ENCODE assay signal across 8 mouse cellular contexts in genomic region chr1:92934182-92934827, GRCm38 (mm10). TPM values are rescaled to one million over a fixed set of nuclear protein-coding genes. Genes with fewer than 3 reads are reported as not detected.
DNase-seq lines count a peak whose midpoint lies in the region; ATAC-seq and TF ChIP-seq lines count a peak whose summit lies in the region.

TSS of gene Capn10 (plus strand) at chr1:92934376.

- no peaks in the 10 kb centered on the region for H3K27me3 ChIP-seq in embryonic facial prominence, embryonic 13.5 days
- H3K27me3 ChIP-seq in kidney, adult 2 months (replicated peaks; ENCODE audit: control insufficient read depth, insufficient read depth, low read length) = no peaks in the 10 kb centered on the region
- no peaks in the 10 kb centered on the region for H3K27me3 ChIP-seq in limb, embryonic 12.5 days
- H3K27me3 ChIP-seq in midbrain, embryonic 15.5 days (replicated peaks) = peaks cover 3% of the 10 kb centered on the region; the same call in 1 of the 2 replicates
- no peaks in the 10 kb centered on the region for H3K27me3 ChIP-seq in spleen, adult 2 months (ENCODE audit: control insufficient read depth, insufficient read depth, low read length)

- peak within 1 kb of the TSS; percentile 65 for H3K4me3 ChIP-seq in embryonic facial prominence, embryonic 13.5 days
- peak within 1 kb of the TSS; percentile 53 for H3K4me3 ChIP-seq in kidney, adult 2 months (ENCODE audit: insufficient read depth, low read depth, low read length)
- H3K4me3 ChIP-seq in limb, embryonic 12.5 days (replicated peaks) = peak within 1 kb of the TSS; percentile 78
- H3K4me3 ChIP-seq in midbrain, embryonic 15.5 days = peak within 1 kb of the TSS; percentile 86
- H3K4me3 ChIP-seq in spleen, adult 2 months (ENCODE audit: extremely low read depth, insufficient read depth, insufficient read length) = peak within 1 kb of the TSS; percentile 58

- peak within 1 kb of the TSS; percentile 95 for H3K27ac ChIP-seq in embryonic facial prominence, embryonic 13.5 days
- H3K27ac ChIP-seq in kidney, adult 2 months (ENCODE audit: insufficient read depth, low read depth, low read length) = peak within 1 kb of the TSS; percentile 84
- peak within 1 kb of the TSS; percentile 95 for H3K27ac ChIP-seq in limb, embryonic 12.5 days
- H3K27ac ChIP-seq in midbrain, embryonic 15.5 days = peak within 1 kb of the TSS; percentile 99
- H3K27ac ChIP-seq in spleen, adult 2 months (ENCODE audit: insufficient read depth, low read length) = peak within 1 kb of the TSS; percentile 84

- TF ChIP-seq CTCF in kidney, adult 2 months (conservative IDR thresholded peaks at IDR 0.05; ENCODE audit: insufficient read depth, insufficient read length, low read depth, low read length) = 0 out of 2 replicates have a peak, but pooled peaks have one; percentile 1
- TF ChIP-seq CTCF in spleen, adult 2 months (IDR thresholded peaks at IDR 0.05; ENCODE audit: extremely low read depth, insufficient read depth, insufficient read length, insufficient replicate concordance) = no peak

- peak; percentile 94 for DNase-seq in 3134 (ENCODE audit: extremely low read depth, insufficient read length, low spot score)
- peak; percentile 93 for DNase-seq in adrenal gland, postnatal 36 days
- peak; percentile 95 to 98 for DNase-seq in heart, adult 18-20 months
- peak; percentile 98 for DNase-seq in kidney, adult 2 months
- peak; percentile 87 to 95 for DNase-seq in spleen, adult 2 months (ENCODE audit: low read depth in 1 of 2, low spot score in 2 of 2)

- peaks cover 14% of the 10 kb centered on the region for H3K36me3 ChIP-seq in embryonic facial prominence, embryonic 13.5 days
- no peaks in the 10 kb centered on the region for H3K36me3 ChIP-seq in kidney, adult 2 months (ENCODE audit: control insufficient read depth, insufficient read depth, low read length)
- H3K36me3 ChIP-seq in limb, embryonic 12.5 days = peaks cover 18% of the 10 kb centered on the region
- peaks cover 16% of the 10 kb centered on the region; the same call in 1 of the 2 replicates for H3K36me3 ChIP-seq in midbrain, embryonic 15.5 days (replicated peaks)
- peaks cover under 1% of the 10 kb centered on the region; the same call in 1 of the 2 replicates for H3K36me3 ChIP-seq in spleen, adult 2 months (ENCODE audit: control insufficient read depth, insufficient read depth, low read length)

- H3K4me2 ChIP-seq in embryonic facial prominence, embryonic 13.5 days = peak within 1 kb of the TSS; percentile 76
- peak within 1 kb of the TSS; percentile 82 for H3K4me2 ChIP-seq in limb, embryonic 12.5 days
- H3K4me2 ChIP-seq in midbrain, embryonic 15.5 days = peak within 1 kb of the TSS; percentile 79

- H3K9ac ChIP-seq in embryonic facial prominence, embryonic 13.5 days = peak within 1 kb of the TSS; percentile 79
- peak within 1 kb of the TSS; percentile 71 for H3K9ac ChIP-seq in limb, embryonic 12.5 days (replicated peaks)
- peak within 1 kb of the TSS; percentile 88 for H3K9ac ChIP-seq in midbrain, embryonic 15.5 days

- H3K4me1 ChIP-seq in embryonic facial prominence, embryonic 13.5 days = peaks cover 25% of the 10 kb centered on the region
- peaks cover 14% of the 10 kb centered on the region; the same call in 1 of the 2 replicates for H3K4me1 ChIP-seq in kidney, adult 2 months (ENCODE audit: control insufficient read depth, insufficient read depth, low read length)
- H3K4me1 ChIP-seq in limb, embryonic 12.5 days (replicated peaks) = peaks cover 20% of the 10 kb centered on the region
- peaks cover 36% of the 10 kb centered on the region for H3K4me1 ChIP-seq in midbrain, embryonic 15.5 days
- no peaks in the 10 kb centered on the region; the same call in 1 of the 2 replicates for H3K4me1 ChIP-seq in spleen, adult 2 months (ENCODE audit: control insufficient read depth, insufficient read depth, insufficient read length)

- WGBS in embryonic facial prominence, embryonic 13.5 days = under 1% methylated on average over 45 of the region's 45 CpGs
- WGBS in kidney, adult 2 months = under 1% methylated on average over 45 of the region's 45 CpGs
- WGBS in limb, embryonic 12.5 days = under 1% methylated on average over 45 of the region's 45 CpGs
- under 1% methylated on average over 45 of the region's 45 CpGs for WGBS in midbrain, embryonic 15.5 days
- under 1% methylated on average over 45 of the region's 45 CpGs for WGBS in spleen, adult 2 months

- H3K9me3 ChIP-seq in embryonic facial prominence, embryonic 13.5 days = 0 out of 2 replicates have a peak, but pooled peaks cover 6% of the 10 kb centered on the region
- H3K9me3 ChIP-seq in limb, embryonic 12.5 days = peaks cover 6% of the 10 kb centered on the region; the same call in 1 of the 2 replicates
- H3K9me3 ChIP-seq in midbrain, embryonic 15.5 days = no peaks in the 10 kb centered on the region

- peak; percentile 77 for TF ChIP-seq POLR2A in kidney, adult 2 months (IDR thresholded peaks at IDR 0.05; ENCODE audit: low read depth, low read length)
- TF ChIP-seq POLR2A in spleen, adult 2 months (IDR thresholded peaks at IDR 0.05; ENCODE audit: low read depth, low read length) = peak; percentile 82

- peak; percentile 100 for ATAC-seq in embryonic facial prominence, embryonic 13.5 days (ENCODE audit: insufficient number of reproducible peaks, insufficient read depth, low FRiP score, low TSS enrichment, low read depth)
- ATAC-seq in limb, embryonic 12.5 days (ENCODE audit: insufficient number of reproducible peaks, insufficient read depth, low FRiP score, low TSS enrichment, low read depth) = peak; percentile 100
- peak; percentile 100 for ATAC-seq in midbrain, embryonic 15.5 days (replicated peaks)

RNA-seq across cellular contexts. Expression of gene Capn10, which starts in this region (rescaled TPM):
- total RNA-seq in adrenal gland, postnatal 36 days (2021) = 10 to 100 TPM; 16.0 to 16.7 TPM
- 34.1 and 36.2 TPM in 2 replicates for polyA plus RNA-seq in embryonic facial prominence, embryonic 13.5 days (2015; fragmentation: Nextera tagmentation; extraction: Ambion mirVana)
- 1 to 10 TPM; 5.6 to 7.2 TPM for total RNA-seq in heart, adult 18-20 months (2021)
- polyA plus RNA-seq in kidney, adult 2 months (2012; rRNA removed) = 38.9 and 46.2 TPM in 2 replicates
- polyA plus RNA-seq in limb, embryonic 12.5 days (2016; fragmentation: Nextera tagmentation; extraction: Ambion mirVana) = 39.6 and 40.2 TPM in 2 replicates
- 66.7 and 67.7 TPM in 2 replicates for polyA plus RNA-seq in midbrain, embryonic 15.5 days (2015; fragmentation: Nextera tagmentation; extraction: Ambion mirVana)
- polyA plus RNA-seq in spleen, adult 2 months (2012; rRNA removed) = 14.3 and 18.9 TPM in 2 replicates

Comparison
In these comparisons a context has a peak if more than half of its experiments do, and no peak if none do; other contexts are left out.
1. Peak in every context shown above with its lines: DNase-seq, ATAC-seq, H3K4me3 ChIP-seq and H3K27ac ChIP-seq.